Mouse (Mus musculus): ENCODE results near the gene Rcor1.

DNA sequence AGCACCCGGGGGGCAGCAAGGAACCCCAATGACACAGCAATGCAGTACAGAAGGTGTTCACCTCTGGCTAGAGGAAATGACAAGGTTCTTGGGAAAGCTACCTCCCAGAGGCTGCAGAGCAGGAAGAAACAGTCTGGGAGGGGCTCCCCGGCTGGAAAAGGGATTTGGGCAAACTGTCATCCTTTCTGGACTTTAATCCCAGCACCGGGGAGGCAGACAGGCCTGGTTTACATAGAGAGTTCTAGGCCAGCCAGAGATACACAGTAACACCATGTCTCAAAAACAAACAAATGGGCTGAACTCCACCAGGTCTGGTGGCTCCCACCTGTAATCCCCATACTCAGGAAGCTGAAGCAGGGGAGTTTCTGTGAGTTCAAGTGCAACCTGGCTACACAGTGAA, 45.9 kb upstream of the Rcor1 start:
- no peak for TF ChIP-seq POLR2A (IDR thresholded peaks at IDR 0.05; ENCODE audit: borderline replicate concordance, low read depth, low read length)
- no peak for TF ChIP-seq CTCF (IDR thresholded peaks at IDR 0.05; ENCODE audit: low read depth, low read length)
